Mouse (Mus musculus): ENCODE measurements around the gene Slc22a12. TPM values are rescaled to one million over a fixed set of nuclear protein-coding genes. Genes with fewer than 3 reads are reported as not detected.

Slc22a12 gene
- polyA plus RNA-seq, 1 experiment = 0.10 TPM

GRCm38 (mm10) chr19:6519483-6519882 is 23.3 kb downstream of the Slc22a12 start:
- DNase-seq (ENCODE audit: extremely low spot score in 1 of 2, low spot score in 1 of 2) = peak in 1 of 2 experiments; percentile 69

DNA sequence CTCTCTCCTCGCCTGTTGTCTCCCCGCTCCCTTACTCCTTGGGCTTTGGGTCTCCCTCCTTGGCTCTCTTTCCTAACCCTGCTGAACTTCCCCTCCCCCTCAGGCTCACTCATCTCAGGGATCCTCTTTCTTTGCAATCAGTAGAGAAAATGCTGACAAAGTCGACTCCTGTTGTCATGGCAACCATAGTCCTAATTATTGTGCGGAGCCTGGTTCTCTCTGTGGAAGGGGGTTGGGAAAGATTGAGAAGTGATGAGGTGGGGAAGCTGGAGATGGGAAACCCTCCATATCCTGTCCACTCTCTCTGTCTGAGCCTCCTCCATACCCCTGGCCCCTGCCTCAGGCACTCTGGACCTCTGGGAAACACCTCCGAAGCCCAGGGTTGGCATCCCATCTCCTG is 24.2 kb downstream of the Slc22a12 start:
- DNase-seq (ENCODE audit: extremely low spot score in 1 of 2, low spot score in 1 of 2) = peak in 1 of 2 experiments; percentile 69

DNA sequence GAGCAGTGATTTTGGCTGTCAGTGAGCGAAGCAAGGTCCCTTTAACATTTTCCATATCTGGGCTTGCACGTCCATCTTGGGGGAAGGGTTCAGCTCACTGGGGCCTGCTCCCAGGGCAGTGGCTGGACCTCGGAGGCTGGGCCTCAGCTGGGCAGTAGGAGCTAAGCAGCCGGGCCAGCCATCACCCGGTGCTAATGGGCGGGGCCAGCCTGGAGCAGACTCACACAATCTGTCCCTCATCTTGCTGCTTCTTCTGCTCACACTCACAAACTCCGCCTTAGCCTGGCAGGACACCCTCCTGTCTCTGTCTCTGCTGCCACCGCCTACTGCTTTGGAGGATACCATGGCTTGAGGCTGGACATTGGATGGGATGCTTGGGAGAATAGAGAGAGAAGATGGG is 26.7 kb downstream of the Slc22a12 start:
- DNase-seq (ENCODE audit: extremely low spot score in 1 of 2, low spot score in 1 of 2) = no peak

GRCm38 (mm10) chr19:6515448-6515847 is 27.4 kb downstream of the Slc22a12 start:
- no peak for DNase-seq (ENCODE audit: extremely low spot score in 1 of 2, low spot score in 1 of 2)

DNA sequence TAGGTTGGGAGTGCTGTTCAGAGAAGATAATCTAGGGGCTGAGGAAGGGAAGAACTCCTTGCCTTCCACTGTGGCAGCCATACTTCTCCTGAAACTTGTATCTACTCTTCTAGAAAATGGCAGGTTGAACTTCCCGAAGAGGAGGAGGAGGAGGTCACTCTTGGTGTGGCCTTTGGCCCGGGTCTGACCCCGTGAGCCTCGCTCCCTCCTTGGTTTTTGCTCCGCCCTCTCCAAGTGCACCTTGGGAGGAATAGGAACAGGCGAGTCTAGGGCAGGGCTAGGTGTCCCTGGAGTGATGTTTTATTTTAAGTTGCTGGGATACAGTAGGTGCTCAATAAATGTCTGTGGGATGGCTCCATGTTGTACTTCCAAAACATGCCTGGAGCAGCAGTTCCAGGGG is 27.9 kb downstream of the Slc22a12 start:
- DNase-seq (ENCODE audit: extremely low spot score in 1 of 2, low spot score in 1 of 2) = no peak

- DNase-seq (ENCODE audit: extremely low spot score in 1 of 2, low spot score in 1 of 2) = no peak
Measured at GRCm38 (mm10) chr19:6513389-6514139, 29.3 kb downstream of the Slc22a12 start.

DNA sequence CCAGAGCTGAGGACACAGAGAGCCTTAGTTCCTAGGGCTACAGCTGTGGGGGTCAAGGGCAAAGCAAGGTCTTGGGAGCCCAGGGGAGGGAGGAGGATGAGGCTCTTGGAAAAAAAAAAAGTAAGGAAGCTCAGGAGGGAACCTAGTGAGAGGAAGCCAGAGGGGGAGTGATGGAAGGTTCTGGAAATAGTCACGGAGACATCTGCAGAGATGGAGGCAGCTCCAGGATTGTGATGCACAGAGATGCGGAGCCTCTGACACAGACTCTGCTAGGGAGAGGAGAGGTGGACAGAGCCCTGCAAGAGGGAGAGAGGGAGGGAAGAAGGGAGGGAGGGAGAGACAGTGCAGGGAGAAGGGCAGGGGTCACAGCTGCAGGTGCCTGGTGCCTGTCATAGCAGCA is 32.3 kb downstream of the Slc22a12 start:
- DNase-seq (ENCODE audit: extremely low spot score in 1 of 2, low spot score in 1 of 2) = no peak

GRCm38 (mm10) chr19:6509881-6510280 is 33.0 kb downstream of the Slc22a12 start:
- no peak for DNase-seq (ENCODE audit: extremely low spot score in 1 of 2, low spot score in 1 of 2)

- peak; percentile 73 for DNase-seq (ENCODE audit: extremely low spot score in 1 of 2, low spot score in 1 of 2)
Measured at GRCm38 (mm10) chr19:6507393-6507792, 35.4 kb downstream of the Slc22a12 start.

GRCm38 (mm10) chr19:6504656-6505045 is 38.2 kb downstream of the Slc22a12 start:
- DNase-seq (ENCODE audit: extremely low spot score in 1 of 2, low spot score in 1 of 2) = no peak

- peak in 1 of 2 experiments; percentile 79 for DNase-seq (ENCODE audit: extremely low spot score in 1 of 2, low spot score in 1 of 2)
Measured at GRCm38 (mm10) chr19:6503926-6504655, 38.7 kb downstream of the Slc22a12 start.

GRCm38 (mm10) chr19:6502543-6503319 is 40.1 kb downstream of the Slc22a12 start:
- peak in 1 of 2 experiments; percentile 81 for DNase-seq (ENCODE audit: extremely low spot score in 1 of 2, low spot score in 1 of 2)

DNA sequence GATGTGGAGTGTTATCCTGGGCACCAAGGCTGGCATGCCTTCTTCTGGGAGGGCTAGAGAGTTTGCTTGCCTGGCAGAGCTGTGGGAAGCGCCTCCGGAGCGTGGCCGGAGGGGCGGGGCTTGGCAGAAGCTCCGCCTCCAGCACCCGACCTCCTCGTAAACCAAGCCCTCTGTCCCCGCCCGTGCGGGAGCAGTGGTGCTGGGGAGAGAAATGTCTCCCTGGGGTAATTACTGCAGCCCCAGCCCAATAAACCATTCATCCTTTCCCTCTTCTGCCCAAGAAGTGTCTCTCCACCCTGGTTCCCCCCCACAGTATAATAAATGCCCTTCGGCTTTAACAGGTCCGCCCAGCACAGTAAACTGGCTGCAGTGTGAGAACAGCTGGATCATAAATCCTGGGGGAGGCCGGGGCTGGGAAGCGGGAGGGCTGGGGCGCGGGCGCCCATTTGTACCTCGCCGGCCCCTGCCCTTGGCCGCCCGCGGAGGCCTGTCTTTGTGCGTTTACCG is 40.7 kb downstream of the Slc22a12 start:
- peak in 1 of 2 experiments; percentile 89 for DNase-seq (ENCODE audit: extremely low spot score in 1 of 2, low spot score in 1 of 2)

- no peak for DNase-seq (ENCODE audit: extremely low spot score in 1 of 2, low spot score in 1 of 2)
Measured at GRCm38 (mm10) chr19:6500636-6501025, 42.2 kb downstream of the Slc22a12 start.

DNA sequence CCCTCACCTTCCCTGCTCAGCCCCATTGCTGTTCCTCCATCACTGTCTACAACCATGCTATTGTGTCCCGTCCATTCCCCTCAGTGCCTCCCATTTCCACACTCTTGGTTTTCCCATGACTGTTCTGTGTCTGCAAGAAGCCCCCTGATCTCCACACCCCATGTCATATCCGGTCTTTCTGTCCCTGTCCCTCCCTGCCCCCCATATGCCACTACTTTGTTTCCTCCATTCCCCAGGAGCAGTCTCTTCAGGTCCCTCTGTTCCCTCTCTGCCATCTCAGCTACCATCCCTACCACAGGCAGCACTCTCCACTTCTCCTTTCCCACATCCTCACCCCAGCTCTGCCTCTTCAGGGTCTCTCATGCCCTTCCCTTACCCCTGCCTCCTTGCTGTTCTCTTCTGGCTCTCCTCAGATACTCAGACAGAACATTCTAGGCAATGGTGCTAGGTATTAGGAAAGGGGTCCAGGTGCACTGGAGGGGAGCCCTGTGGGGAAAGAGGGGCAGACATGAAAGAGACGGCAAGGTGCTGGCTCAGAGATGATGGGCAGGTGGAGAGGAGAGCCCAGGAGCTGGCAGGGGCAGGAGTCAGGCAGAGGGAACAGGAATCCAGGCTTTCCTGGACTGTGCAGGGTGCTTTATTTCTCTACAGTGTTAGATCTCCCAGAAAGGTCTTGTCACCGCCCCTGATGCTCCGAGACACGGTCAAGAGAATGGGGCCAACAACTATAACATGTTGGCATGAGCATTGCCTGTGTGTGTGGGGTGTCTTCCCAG is 42.8 kb downstream of the Slc22a12 start:
- DNase-seq (ENCODE audit: extremely low spot score in 1 of 2, low spot score in 1 of 2) = no peak

GRCm38 (mm10) chr19:6498350-6499131 is 44.3 kb downstream of the Slc22a12 start:
- no peak for DNase-seq (ENCODE audit: extremely low spot score in 1 of 2, low spot score in 1 of 2)

GRCm38 (mm10) chr19:6497803-6498202 is 45.0 kb downstream of the Slc22a12 start:
- no peak for DNase-seq (ENCODE audit: extremely low spot score in 1 of 2, low spot score in 1 of 2)

DNA sequence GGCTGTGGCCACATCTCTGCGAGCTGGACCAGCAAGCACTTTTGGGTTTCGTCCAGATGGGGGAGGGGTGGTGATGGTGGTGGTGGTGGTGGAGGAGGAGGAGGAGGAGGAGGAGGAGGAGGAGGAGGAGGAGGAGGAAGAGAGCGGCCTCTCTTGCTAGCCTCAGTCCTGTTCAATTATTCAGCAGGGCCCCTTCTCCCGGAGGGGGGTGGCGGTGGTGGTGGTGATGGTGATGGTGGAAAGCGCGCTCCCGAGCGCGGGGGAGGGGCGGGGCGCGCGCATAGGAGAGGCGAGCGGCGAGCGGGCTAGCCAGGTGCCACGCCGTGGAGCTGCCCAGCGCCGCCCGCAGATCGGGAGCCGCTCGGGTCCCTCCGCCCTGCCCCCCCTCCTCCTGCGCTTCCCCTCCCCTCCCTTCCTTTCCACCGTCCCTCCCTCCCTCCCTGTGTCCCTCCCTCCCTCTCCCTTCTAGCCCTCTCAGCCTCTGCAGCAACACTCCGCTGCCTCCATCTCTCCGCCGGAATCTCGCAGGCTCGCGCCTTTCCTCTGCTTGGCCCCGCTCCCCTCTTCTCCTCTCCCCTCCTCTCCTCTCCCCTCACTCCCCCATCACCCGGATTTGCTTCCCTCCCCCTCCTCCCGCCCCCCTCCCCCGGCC is 45.6 kb downstream of the Slc22a12 start:
- DNase-seq (ENCODE audit: extremely low spot score in 1 of 2, low spot score in 1 of 2) = peak in 1 of 2 experiments; percentile 74

All from frontal cortex, adult 2 months (tissue).